Mouse (Mus musculus) spleen, adult 2 months (tissue): ENCODE measurements around the gene Gm21876. TPM values are rescaled to one million over a fixed set of nuclear protein-coding genes. Genes with fewer than 3 reads are reported as not detected.
"Not testable (repeated sequence)": the region's sequence is repeated elsewhere in the genome, so short reads cannot be mapped to it uniquely, and the experiment has no call there.

Source experiments
- DNase-seq, 2 experiments: peaks; one replicate each; pipeline versions ENCODE4 v3.0.0 to v3.0.0-alpha.2; 2012 to 2021; ENCODE audit warnings: low spot score in 2 of 2, low read depth in 1 of 2
- H3K27ac ChIP-seq: fragments of 200-500 bp; 2 replicates; pipeline ENCODE4 v1.5.1; 2012; ENCODE audit warnings: low read length, inconsistent platforms; ENCODE audit not compliant: insufficient read depth
- H3K27me3 ChIP-seq: fragments of 200-500 bp; 2 replicates; pipeline ENCODE4 v1.6.1; 2012; ENCODE audit warnings: mild to moderate bottlenecking, moderate library complexity, low read length, inconsistent platforms; ENCODE audit not compliant: control insufficient read depth, insufficient read depth
- H3K36me3 ChIP-seq: fragments of 200-500 bp; 2 replicates; pipeline ENCODE4 v1.6.1; 2012; ENCODE audit warnings: mild to moderate bottlenecking, low read length, inconsistent platforms; ENCODE audit not compliant: control insufficient read depth, insufficient read depth
- H3K4me1 ChIP-seq: fragments of 200-500 bp; 2 replicates; pipeline ENCODE4 v1.6.1; 2011; ENCODE audit warnings: inconsistent platforms; ENCODE audit not compliant: control insufficient read depth, insufficient read depth, insufficient read length
- H3K4me3 ChIP-seq: fragments of 200-500 bp; 2 replicates; pipeline ENCODE4 v1.5.1; 2011; ENCODE audit warnings: mild to moderate bottlenecking, inconsistent platforms; ENCODE audit not compliant: insufficient read depth, insufficient read length; ENCODE audit errors: extremely low read depth
- CTCF ChIP-seq: fragments of 200-500 bp; IDR thresholded peaks from 2 replicates; pipeline ENCODE4 v1.5.1; 2011; ENCODE audit warnings: mild to moderate bottlenecking, inconsistent platforms; ENCODE audit not compliant: insufficient read depth, insufficient read length, insufficient replicate concordance; ENCODE audit errors: extremely low read depth
- POLR2A ChIP-seq: fragments of 200-500 bp; IDR thresholded peaks from 2 replicates; pipeline ENCODE4 v1.6.1; 2011; ENCODE audit warnings: low read depth, low read length, inconsistent platforms
- WGBS: fragments of 180-500 bp; shearing (Covaris S2); methylation state at CpG from one replicate; pipeline ENCODE4 v1.1.7; 2018; 5-methylcytosine and 5-hydroxymethylcytosine counted together
- polyA plus RNA-seq: library from polyadenylated mRNA; depleted of rRNA; stranded (reverse); fragments of >200 nt; gene quantifications from 2 replicates; pipeline ENCODE4 v1.2.3, GENCODE M21; 2012; rRNA removed

Gm21876 gene
- polyA plus RNA-seq, result not detected in 2 replicates

DNA sequence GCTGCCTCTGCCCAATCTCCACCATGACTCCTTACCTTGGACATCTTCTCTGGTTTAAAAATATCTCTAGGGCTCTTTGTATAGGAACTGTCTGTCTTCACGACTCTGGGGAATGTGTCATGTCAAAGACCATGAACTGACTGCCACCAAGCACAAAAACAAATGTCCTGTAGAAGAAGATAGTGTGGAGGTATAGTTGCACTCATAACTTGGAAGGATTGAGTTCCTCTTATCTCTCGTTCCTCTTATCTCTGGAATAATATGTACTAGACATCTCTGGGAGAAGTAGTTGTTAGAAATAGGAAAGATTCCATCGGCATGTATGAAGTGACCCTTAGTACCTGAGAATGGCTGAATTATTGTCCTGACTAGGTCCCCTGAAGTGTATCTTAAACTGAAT, at the start of gene Gm21876:
Gene Gm21876, minus strand, starts transcription at position 101 of the 400 bp plus-strand sequence.
- no peak within 1 kb of the TSS for H3K4me3 ChIP-seq
- no peak for DNase-seq
- TF ChIP-seq POLR2A (no peak), CTCF (no peak)
- H3K27ac ChIP-seq, result no peak within 1 kb of the TSS
- no peaks in the 10 kb centered on the region for H3K4me1 ChIP-seq
- WGBS, result 67% methylated on average over 3 of the region's 3 CpGs
- no peaks in the 10 kb centered on the region for H3K36me3 ChIP-seq
- H3K27me3 ChIP-seq, result no peaks in the 10 kb centered on the region

DNA sequence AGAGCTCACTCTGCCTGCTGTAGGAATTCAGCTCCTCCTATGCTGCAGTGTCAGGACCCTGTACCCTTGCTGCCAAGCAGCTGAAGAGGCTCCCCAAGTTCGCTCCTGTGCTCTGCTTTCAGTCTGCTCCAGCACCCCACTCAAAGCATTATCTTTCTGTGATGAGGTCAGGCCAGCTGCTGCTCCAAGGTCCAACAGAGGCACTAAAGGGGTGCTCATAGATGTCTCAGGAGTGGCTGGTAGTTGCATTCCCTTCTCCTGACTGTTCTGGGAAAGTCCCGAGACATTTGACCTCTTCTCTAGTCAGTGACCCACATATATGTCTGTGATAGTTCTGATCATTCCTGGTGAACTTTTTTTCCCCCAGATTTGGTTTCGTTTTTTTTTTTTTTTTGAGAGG, 45.0 kb upstream of the Gm21876 start:
- Histone ChIP-seq H3K36me3 (no peaks in the 10 kb centered on the region), H3K4me1 (no peaks in the 10 kb centered on the region), H3K27me3 (no peaks in the 10 kb centered on the region), H3K4me3 (no peak overlapping the region), H3K27ac (no peak overlapping the region)
- no peak for DNase-seq
- WGBS, result 63% methylated on average over 3 of the region's 3 CpGs
- no peak for TF ChIP-seq CTCF
- TF ChIP-seq POLR2A, result no peak

DNA sequence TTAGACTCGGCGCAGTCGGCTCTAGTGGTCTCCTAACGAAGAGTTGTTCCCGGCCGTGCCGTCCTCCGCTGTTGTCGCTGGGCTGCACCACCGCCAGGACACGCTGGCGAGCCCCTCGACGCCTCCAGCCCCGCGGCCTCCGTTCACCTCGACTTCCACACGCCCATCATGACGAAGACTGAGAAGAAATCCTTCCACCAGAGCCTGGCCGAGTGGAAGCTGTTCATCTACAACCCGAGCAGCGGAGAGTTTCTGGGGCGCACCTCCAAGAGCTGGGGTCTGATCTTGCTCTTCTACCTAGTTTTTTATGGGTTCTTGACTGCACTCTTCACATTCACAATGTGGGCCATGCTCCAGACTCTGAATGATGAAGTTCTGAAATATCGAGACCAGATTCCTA, 28.8 kb downstream of the Gm21876 start:
- H3K27me3 ChIP-seq, H3K36me3 ChIP-seq, H3K4me3 ChIP-seq, H3K27ac ChIP-seq, H3K4me1 ChIP-seq, DNase-seq: not testable (repeated sequence)
- WGBS, result 93% methylated on average over 25 of the region's 25 CpGs

Other genes starting within 250 kb of the Gm21876 start
- gene Cfp, start 244.1 kb downstream of the Gm21876 start, polyA plus RNA-seq, result 189 and 193 TPM in 2 replicates
- gene Elk1, start 225.0 kb downstream of the Gm21876 start, polyA plus RNA-seq, result 8.4 and 10.8 TPM in 2 replicates
- 8.0 and 9.4 TPM in 2 replicates for gene Uxt, start 213.6 kb downstream of the Gm21876 start, polyA plus RNA-seq
- gene Zfp182, start 113.3 kb downstream of the Gm21876 start, polyA plus RNA-seq, result 0.40 and 1.1 TPM in 2 replicates
- gene Spaca5, start 107.2 kb downstream of the Gm21876 start, polyA plus RNA-seq, result not detected in 2 replicates
- gene Zfp300, start 86.1 kb downstream of the Gm21876 start, polyA plus RNA-seq, result 0.04 and 0.12 TPM in 2 replicates
- gene Ssxa1, start 59.8 kb downstream of the Gm21876 start, polyA plus RNA-seq, result not detected in 2 replicates